Mouse (Mus musculus) midbrain, embryonic 14.5 days (tissue): ENCODE measurements around the gene Tril. TPM values are rescaled to one million over a fixed set of nuclear protein-coding genes. Genes with fewer than 3 reads are reported as not detected.
A peak's percentile ranks its signal among the peaks of the same experiment; 100 is the strongest.

Experiments
- ATAC-seq: fragments of 200-750 bp; cut with Nextera tagmentation; 2 replicates; pipeline ENCODE4 v1.8.0; 2017; ENCODE audit warnings: moderate number of reproducible peaks, moderate library complexity; ENCODE audit not compliant: low FRiP score, low TSS enrichment
- DNase-seq: peaks from one replicate; pipeline ENCODE4 v3.0.0-alpha.2; 2015
- H3K27ac ChIP-seq: fragments of 300-500 bp; sonication (generic); replicated peaks from 2 replicates; pipeline ENCODE4 v1.5.1; 2014; ENCODE audit warnings: mild to moderate bottlenecking, low read depth, low read length, moderate library complexity
- H3K27me3 ChIP-seq: fragments of 300-500 bp; sonication (generic); 2 replicates; pipeline ENCODE4 v1.6.1; 2014; ENCODE audit warnings: low read length, control low read depth, mixed read lengths; ENCODE audit not compliant: control insufficient read depth, insufficient read depth
- H3K36me3 ChIP-seq: fragments of 300-500 bp; sonication (generic); 2 replicates; pipeline ENCODE4 v1.6.1; 2014; ENCODE audit warnings: low read length, control low read depth; ENCODE audit not compliant: control insufficient read depth, insufficient read depth
- H3K4me1 ChIP-seq: fragments of 300-500 bp; sonication (generic); 2 replicates; pipeline ENCODE4 v1.6.1; 2014; ENCODE audit warnings: mild to moderate bottlenecking, antibody characterized with exemption, low read length, control low read depth; ENCODE audit not compliant: control insufficient read depth, insufficient read depth
- H3K4me2 ChIP-seq: fragments of 300-500 bp; sonication (generic); 2 replicates; pipeline ENCODE4 v1.6.1; 2014; ENCODE audit warnings: mild to moderate bottlenecking, low read length, moderate library complexity
- H3K4me3 ChIP-seq: fragments of 300-500 bp; sonication (generic); replicated peaks from 2 replicates; pipeline ENCODE4 v1.5.1; 2014; ENCODE audit warnings: low read depth, low read length
- H3K9ac ChIP-seq: fragments of 300-500 bp; sonication (generic); replicated peaks from 2 replicates; pipeline ENCODE4 v1.6.1; 2014; ENCODE audit warnings: mild to moderate bottlenecking, low read length, moderate library complexity
- H3K9me3 ChIP-seq: fragments of 300-500 bp; sonication (generic); 2 replicates; pipeline ENCODE4 v1.6.1; 2016; ENCODE audit warnings: low read length, control low read depth, mixed read lengths; ENCODE audit not compliant: control insufficient read depth
- WGBS: fragments of 180-500 bp; shearing (Covaris S2); extraction: QIAGEN DNeasy Blood & Tissue Kit; methylation state at CpG from one replicate; pipeline ENCODE4 v1.1.7; 2014; 5-methylcytosine and 5-hydroxymethylcytosine counted together
- polyA plus RNA-seq: library from polyadenylated mRNA; unstranded; fragments of >200 nt; fragmentation: Nextera tagmentation; extraction: Ambion mirVana; gene quantifications from 2 replicates; pipeline ENCODE4 v1.2.1, GENCODE M21; 2014

Gene Tril
- polyA plus RNA-seq, 1 experiment from 2014 or later: 12.8 TPM

DNA sequence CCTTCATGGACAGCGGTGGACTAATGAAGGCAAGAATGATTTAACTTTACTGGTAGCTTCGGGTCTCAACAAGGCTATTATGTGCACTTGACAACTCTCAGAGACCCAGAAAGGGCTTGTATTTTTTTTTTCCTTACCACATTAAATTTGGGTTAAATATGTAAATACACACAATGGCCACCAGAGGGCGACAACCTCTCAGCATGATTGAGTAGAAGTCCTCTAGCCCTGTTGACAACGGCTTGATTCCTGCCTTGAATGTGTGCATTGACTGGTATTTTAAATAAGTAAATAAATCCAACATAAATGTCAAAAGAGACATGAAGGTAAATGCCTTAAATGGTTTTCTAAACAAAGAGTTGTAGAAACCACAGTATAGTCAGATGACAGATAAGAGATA is 39.5 kb downstream of the Tril start:
- Histone ChIP-seq H3K4me2 (no peak overlapping the region), H3K27me3 (no peaks in the 10 kb centered on the region), H3K9me3 (no peaks in the 10 kb centered on the region), H3K4me1 (0 out of 2 replicates have a peak, but pooled peaks cover 4% of the 10 kb centered on the region), H3K4me3 (no peak overlapping the region), H3K9ac (no peak overlapping the region), H3K27ac (no peak overlapping the region), H3K36me3 (no peaks in the 10 kb centered on the region)
- ATAC-seq (no peak), DNase-seq (peak; percentile 91)
- WGBS: 4% methylated on average over 4 of the region's 4 CpGs

GRCm38 (mm10) chr6:53780008-53780407 is 40.6 kb downstream of the Tril start:
- no peaks in the 10 kb centered on the region for H3K9me3 ChIP-seq
- H3K27ac ChIP-seq: no peak overlapping the region
- DNase-seq (no peak), ATAC-seq (no peak)
- H3K9ac ChIP-seq: no peak overlapping the region
- H3K4me2 ChIP-seq: no peak overlapping the region
- no peak overlapping the region for H3K4me3 ChIP-seq
- H3K36me3 ChIP-seq: no peaks in the 10 kb centered on the region
- 0 out of 2 replicates have a peak, but pooled peaks cover 4% of the 10 kb centered on the region for H3K4me1 ChIP-seq
- H3K27me3 ChIP-seq: no peaks in the 10 kb centered on the region
- WGBS: 86% methylated on average over 5 of the region's 5 CpGs

GRCm38 (mm10) chr6:53779526-53779925 is 41.1 kb downstream of the Tril start:
- DNase-seq (no peak), ATAC-seq (no peak)
- H3K4me2 ChIP-seq: no peak overlapping the region
- H3K36me3 ChIP-seq: no peaks in the 10 kb centered on the region
- 26% methylated on average over 7 of the region's 7 CpGs for WGBS
- H3K27me3 ChIP-seq: no peaks in the 10 kb centered on the region
- no peak overlapping the region for H3K27ac ChIP-seq
- no peak overlapping the region for H3K9ac ChIP-seq
- no peak overlapping the region for H3K4me3 ChIP-seq
- 0 out of 2 replicates have a peak, but pooled peaks cover 4% of the 10 kb centered on the region for H3K4me1 ChIP-seq
- no peaks in the 10 kb centered on the region for H3K9me3 ChIP-seq

DNA sequence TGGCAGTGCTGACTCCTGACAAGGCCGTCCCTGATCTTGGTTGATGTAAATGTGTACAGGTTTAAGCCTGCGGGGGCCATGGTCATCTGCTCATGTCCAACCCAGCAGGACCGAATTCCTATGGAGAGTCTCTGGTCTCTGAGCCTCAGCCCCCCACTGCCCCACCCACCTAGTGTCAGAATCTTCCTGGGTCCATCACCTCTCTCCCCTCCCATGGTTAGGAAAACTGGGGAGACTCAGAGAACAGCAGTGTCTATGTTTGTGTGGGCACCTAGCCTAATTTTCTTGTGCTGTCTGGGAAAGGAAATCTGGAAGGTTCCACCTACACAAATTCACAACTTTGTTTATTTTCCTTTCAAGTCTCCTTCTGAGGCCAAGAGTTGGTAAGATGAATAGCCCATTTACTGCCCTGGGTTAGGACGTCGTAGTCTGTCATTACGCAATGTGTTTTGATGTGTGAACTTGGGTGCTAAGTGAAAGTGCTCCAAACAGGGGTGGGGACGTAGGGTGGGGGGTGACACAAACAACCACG is 42.1 kb downstream of the Tril start:
- Histone ChIP-seq H3K36me3 (no peaks in the 10 kb centered on the region), H3K4me3 (no peak overlapping the region), H3K9me3 (no peaks in the 10 kb centered on the region), H3K4me1 (0 out of 2 replicates have a peak, but pooled peaks cover 4% of the 10 kb centered on the region), H3K4me2 (no peak overlapping the region), H3K9ac (no peak overlapping the region), H3K27ac (no peak overlapping the region), H3K27me3 (no peaks in the 10 kb centered on the region)
- ATAC-seq: no peak
- 86% methylated on average over 8 of the region's 8 CpGs for WGBS
- DNase-seq: no peak

- ATAC-seq (no peak), DNase-seq (no peak)
- H3K4me3 ChIP-seq: no peak overlapping the region
- no peaks in the 10 kb centered on the region for H3K27me3 ChIP-seq
- H3K4me2 ChIP-seq: no peak overlapping the region
- no peaks in the 10 kb centered on the region for H3K36me3 ChIP-seq
- 94% methylated on average over 4 of the region's 4 CpGs for WGBS
- H3K27ac ChIP-seq: no peak overlapping the region
- H3K9me3 ChIP-seq: no peaks in the 10 kb centered on the region
- H3K9ac ChIP-seq: no peak overlapping the region
- H3K4me1 ChIP-seq: no peaks in the 10 kb centered on the region
These were observed 52.4 kb downstream of the Tril start for GRCm38 (mm10) chr6:53768275-53768674.

GRCm38 (mm10) chr6:53766243-53766915 is 54.3 kb downstream of the Tril start:
- Histone ChIP-seq H3K36me3 (no peaks in the 10 kb centered on the region), H3K27ac (no peak overlapping the region), H3K9me3 (no peaks in the 10 kb centered on the region), H3K4me3 (no peak overlapping the region), H3K9ac (no peak overlapping the region), H3K4me1 (no peaks in the 10 kb centered on the region), H3K27me3 (no peaks in the 10 kb centered on the region), H3K4me2 (no peak overlapping the region)
- no peak for ATAC-seq
- WGBS: 71% methylated on average over 10 of the region's 10 CpGs
- no peak for DNase-seq

GRCm38 (mm10) chr6:53765731-53766130 is 54.9 kb downstream of the Tril start:
- Histone ChIP-seq H3K36me3 (no peaks in the 10 kb centered on the region), H3K4me2 (no peak overlapping the region), H3K27me3 (no peaks in the 10 kb centered on the region), H3K9ac (no peak overlapping the region), H3K9me3 (no peaks in the 10 kb centered on the region), H3K4me1 (peaks cover 5% of the 10 kb centered on the region; the same call in 1 of the 2 replicates), H3K4me3 (no peak overlapping the region), H3K27ac (no peak overlapping the region)
- ATAC-seq (no peak), DNase-seq (no peak)
- WGBS: 82% methylated on average over 8 of the region's 8 CpGs
